8 mouse cellular contexts compared by ENCODE assay signal in the genomic region with DNA sequence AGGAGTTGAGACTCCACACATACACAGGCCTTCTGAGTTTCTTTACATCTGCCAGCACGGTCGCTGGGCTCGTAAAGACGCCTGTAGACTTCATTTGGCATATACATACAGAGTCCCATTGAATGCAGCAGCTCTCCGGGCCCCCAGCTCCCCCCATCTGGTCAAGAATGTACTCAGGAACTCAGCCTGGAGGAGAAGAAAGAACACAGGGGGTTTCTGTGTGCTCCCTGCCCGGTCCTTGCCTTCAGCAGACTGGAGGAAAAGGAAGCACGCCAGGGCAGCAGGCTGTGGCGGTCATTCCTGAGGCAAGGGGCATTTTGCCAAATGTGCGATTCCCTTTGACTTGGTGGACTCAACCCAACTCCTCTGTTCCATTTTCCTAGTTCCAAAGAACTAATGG. TPM values are rescaled to one million over a fixed set of nuclear protein-coding genes. Genes with fewer than 3 reads are reported as not detected.
A peak's percentile ranks its signal among the peaks of the same experiment; 100 is the strongest.
DNase-seq lines count a peak whose midpoint lies in the region; ATAC-seq lines count a peak whose summit lies in the region.

No protein-coding gene starts in this region.

- no peak overlapping the region for H3K4me3 ChIP-seq in hindbrain, embryonic 13.5 days
- H3K4me3 ChIP-seq in hindbrain, embryonic 11.5 days (ENCODE audit: low read depth, low read length): no peak overlapping the region

- 81% methylated on average over 9 of the region's 9 CpGs for WGBS in hindbrain, embryonic 13.5 days
- 86% methylated on average over 9 of the region's 9 CpGs for WGBS in hindbrain, embryonic 11.5 days

- no peaks in the 10 kb centered on the region for H3K36me3 ChIP-seq in hindbrain, embryonic 13.5 days
- no peaks in the 10 kb centered on the region for H3K36me3 ChIP-seq in hindbrain, embryonic 11.5 days (ENCODE audit: control insufficient read depth, insufficient read depth, low read length)

- no peaks in the 10 kb centered on the region for H3K9me3 ChIP-seq in hindbrain, embryonic 13.5 days
- no peaks in the 10 kb centered on the region for H3K9me3 ChIP-seq in hindbrain, embryonic 11.5 days (ENCODE audit: control insufficient read depth, low read length)

- peak overlapping the region; percentile 19; the same call in 1 of the 2 replicates for H3K27ac ChIP-seq in hindbrain, embryonic 13.5 days
- H3K27ac ChIP-seq in hindbrain, embryonic 11.5 days (ENCODE audit: low read depth, low read length): no peak overlapping the region

- no peak overlapping the region for H3K9ac ChIP-seq in hindbrain, embryonic 13.5 days
- no peak overlapping the region for H3K9ac ChIP-seq in hindbrain, embryonic 11.5 days (ENCODE audit: low read depth, low read length)

- no peak for DNase-seq in hindbrain, embryonic 11.5 days (ENCODE audit: low spot score)
- peak; percentile 86 to 87 for DNase-seq in cerebellum, postnatal 14 days
- DNase-seq in gastrocnemius, postnatal 4 days (ENCODE audit: low spot score in 2 of 2): peak; percentile 45 to 68
- DNase-seq in kidney, postnatal 10 days: peak; percentile 87
- DNase-seq in lung, postnatal 10 days: peak; percentile 84

- H3K27me3 ChIP-seq in hindbrain, embryonic 13.5 days: no peaks in the 10 kb centered on the region
- no peaks in the 10 kb centered on the region for H3K27me3 ChIP-seq in hindbrain, embryonic 11.5 days (ENCODE audit: control insufficient read depth, insufficient read depth, low read length)

- peaks cover 33% of the 10 kb centered on the region for H3K4me1 ChIP-seq in hindbrain, embryonic 13.5 days (replicated peaks)
- H3K4me1 ChIP-seq in hindbrain, embryonic 11.5 days (replicated peaks; ENCODE audit: control insufficient read depth, insufficient read depth, low read length): no peaks in the 10 kb centered on the region

- H3K4me2 ChIP-seq in hindbrain, embryonic 13.5 days: no peak overlapping the region
- no peak overlapping the region for H3K4me2 ChIP-seq in hindbrain, embryonic 11.5 days (replicated peaks; ENCODE audit: low read depth, low read length)

- no peak for ATAC-seq in hindbrain, embryonic 13.5 days (ENCODE audit: low FRiP score)
- no peak for ATAC-seq in hindbrain, embryonic 11.5 days (ENCODE audit: low FRiP score)
- ATAC-seq in erythroblast, adult 5-6 weeks (replicated peaks; ENCODE audit: low FRiP score, poor library complexity, severe bottlenecking): no peak
- no peak for ATAC-seq in megakaryocyte-erythroid progenitor cell, adult 5-6 weeks (replicated peaks; ENCODE audit: low FRiP score, low TSS enrichment, poor library complexity, severe bottlenecking)

RNA-seq across cellular contexts. Expression of a gene that starts 20.2 kb away (rescaled TPM):
- polyA plus RNA-seq in hindbrain, embryonic 13.5 days (2015; fragmentation: Nextera tagmentation; extraction: Ambion mirVana): 7.4 and 8.0 TPM in 2 replicates
- polyA plus RNA-seq in hindbrain, embryonic 11.5 days (2014; fragmentation: Nextera tagmentation; extraction: Ambion mirVana): 15.2 and 17.0 TPM in 2 replicates
- total RNA-seq in gastrocnemius, postnatal 4 days (2021): 10 to 100 TPM; 32.9 to 34.8 TPM
- total RNA-seq in erythroblast, adult 5-6 weeks (2015; ENCODE audit: low replicate concordance): not detected in 2 replicates
- not detected in 2 replicates for total RNA-seq in erythroblast, adult 5-6 weeks (2017; ENCODE audit: low replicate concordance)
- total RNA-seq in megakaryocyte-erythroid progenitor cell, adult 5-6 weeks (2014; fragmentation: Nextera tagmentation): 0.90 TPM in 1 of 2 replicates, not detected in the other
- total RNA-seq in megakaryocyte-erythroid progenitor cell, adult 5-6 weeks (2017): not detected in 2 replicates

Comparison
In these comparisons a context has a peak if more than half of its experiments do, and no peak if none do; other contexts are left out.
1. RNA of a gene that starts 20.2 kb away (total RNA-seq): 32.9 to 34.8 TPM in gastrocnemius, postnatal 4 days; 0.90 TPM in megakaryocyte-erythroid progenitor cell, adult 5-6 weeks and not detected in erythroblast, adult 5-6 weeks; every median in the first group is over 10 times any median in the second.